Comparison of ENCODE assay signal across 9 mouse cellular contexts in genomic region chr13:55369531-55370114, GRCm38 (mm10). TPM values are rescaled to one million over a fixed set of nuclear protein-coding genes. Genes with fewer than 3 reads are reported as not detected.
DNase-seq lines count a peak whose midpoint lies in the region; ATAC-seq and TF ChIP-seq lines count a peak whose summit lies in the region.
"Had no signal": no experiment of that assay in that cellular context is flagged by ENCODE, and none has a peak within 500 bp of the region (broad histone marks: within the 10 kb centered on the region; RNA-seq: fewer than 3 reads in every experiment).

TSS of gene Rgs14 (plus strand) at chr13:55369732.

- TF ChIP-seq POLR2A in small intestine, adult 2 months (IDR thresholded peaks at IDR 0.05; ENCODE audit: low read depth, low read length): no peak; the same call in 1 of the 2 replicates

- H3K27ac ChIP-seq in heart, embryonic 11.5 days (ENCODE audit: low read depth, low read length): no peak within 1 kb of the TSS
- H3K27ac ChIP-seq in liver, postnatal 0 days (ENCODE audit: low read depth): peak within 1 kb of the TSS; percentile 78
- peak within 1 kb of the TSS; percentile 68 for H3K27ac ChIP-seq in small intestine, adult 2 months (ENCODE audit: insufficient read depth, low read depth, low read length)
- no peak within 1 kb of the TSS for H3K27ac ChIP-seq in midbrain, postnatal 0 days (ENCODE audit: low read depth, low read length)
- H3K27ac ChIP-seq: limb, embryonic 12.5 days had no signal

- 0 out of 2 replicates have a peak, but pooled peaks have one; percentile 3 for TF ChIP-seq CTCF in liver, postnatal 0 days (IDR thresholded peaks at IDR 0.05; ENCODE audit: low read depth)
- no peak for TF ChIP-seq CTCF in small intestine, adult 2 months (IDR thresholded peaks at IDR 0.05; ENCODE audit: extremely low read depth, insufficient read length, insufficient replicate concordance, low read depth, low read length)
- no peak for TF ChIP-seq CTCF in midbrain, postnatal 0 days (IDR thresholded peaks at IDR 0.05)

- no peak within 1 kb of the TSS; the same call in 1 of the 2 replicates for H3K4me2 ChIP-seq in heart, embryonic 11.5 days
- H3K4me2 ChIP-seq in liver, postnatal 0 days (ENCODE audit: low read depth, low read length): peak within 1 kb of the TSS; percentile 86
- no peak within 1 kb of the TSS for H3K4me2 ChIP-seq in midbrain, postnatal 0 days (ENCODE audit: low read depth, low read length, poor library complexity, severe bottlenecking)
- H3K4me2 ChIP-seq: limb, embryonic 12.5 days had no signal

- WGBS in heart, embryonic 11.5 days (ENCODE audit: insufficient replicate concordance): 52% methylated on average over 13 of the region's 13 CpGs
- 17% methylated on average over 13 of the region's 13 CpGs for WGBS in liver, postnatal 0 days (ENCODE audit: insufficient replicate concordance)
- 30% methylated on average over 13 of the region's 13 CpGs for WGBS in small intestine, adult 2 months
- 62% methylated on average over 13 of the region's 13 CpGs for whole genome bisulfite sequencing in midbrain, postnatal 0 days

- peak; percentile 96 for DNase-seq in heart, adult 11 months
- DNase-seq in c-Kit-positive CD71-negative TER-119-negative erythroid progenitor cells, embryonic 14.5 days (ENCODE audit: low read depth): peak; percentile 56
- peak; percentile 78 for DNase-seq in liver, postnatal 0 days
- DNase-seq in ovary, adult 18-20 months (ENCODE audit: low spot score): no peak
- no peak for DNase-seq in midbrain, postnatal 0 days (ENCODE audit: low spot score)

- no peaks in the 10 kb centered on the region for H3K4me1 ChIP-seq in heart, embryonic 11.5 days (ENCODE audit: control insufficient read depth, insufficient read depth, low read length)
- peaks cover 48% of the 10 kb centered on the region for H3K4me1 ChIP-seq in liver, postnatal 0 days (ENCODE audit: insufficient read depth)
- peaks cover 50% of the 10 kb centered on the region for H3K4me1 ChIP-seq in small intestine, adult 2 months (ENCODE audit: control insufficient read depth, insufficient read depth, insufficient read length, low read length)
- H3K4me1 ChIP-seq in midbrain, postnatal 0 days (ENCODE audit: insufficient read depth, low read length): no peaks in the 10 kb centered on the region
- H3K4me1 ChIP-seq: limb, embryonic 12.5 days had no signal

- H3K9ac ChIP-seq in heart, embryonic 11.5 days (ENCODE audit: low read depth, low read length): no peak within 1 kb of the TSS
- H3K9ac ChIP-seq in liver, postnatal 0 days (replicated peaks): peak within 1 kb of the TSS; percentile 68
- no peak within 1 kb of the TSS for H3K9ac ChIP-seq in midbrain, postnatal 0 days (replicated peaks; ENCODE audit: low read length, poor library complexity, severe bottlenecking)
- H3K9ac ChIP-seq: limb, embryonic 12.5 days had no signal

- no peaks in the 10 kb centered on the region for H3K36me3 ChIP-seq in heart, embryonic 11.5 days (ENCODE audit: control insufficient read depth, insufficient read depth, low read length)
- H3K36me3 ChIP-seq in liver, postnatal 0 days (replicated peaks; ENCODE audit: insufficient read depth, low read length): no peaks in the 10 kb centered on the region
- H3K36me3 ChIP-seq in small intestine, adult 2 months (ENCODE audit: control insufficient read depth, insufficient read depth, low read length): no peaks in the 10 kb centered on the region
- no peaks in the 10 kb centered on the region for H3K36me3 ChIP-seq in midbrain, postnatal 0 days (ENCODE audit: insufficient read depth, low read length)
- H3K36me3 ChIP-seq: limb, embryonic 12.5 days had no signal

- H3K9me3 ChIP-seq in heart, embryonic 11.5 days (replicated peaks; ENCODE audit: control insufficient read depth, low read length): no peaks in the 10 kb centered on the region
- H3K9me3 ChIP-seq in liver, postnatal 0 days (ENCODE audit: low read length): no peaks in the 10 kb centered on the region
- no peaks in the 10 kb centered on the region for H3K9me3 ChIP-seq in midbrain, postnatal 0 days (ENCODE audit: low read length)
- H3K9me3 ChIP-seq: limb, embryonic 12.5 days had no signal

- H3K4me3 ChIP-seq in heart, embryonic 11.5 days (ENCODE audit: low read depth, low read length): no peak within 1 kb of the TSS
- H3K4me3 ChIP-seq in liver, postnatal 0 days (ENCODE audit: low read depth, low read length): peak within 1 kb of the TSS; percentile 56
- H3K4me3 ChIP-seq in small intestine, adult 2 months (ENCODE audit: low read depth, low read length): peak within 1 kb of the TSS; percentile 65
- no peak within 1 kb of the TSS for H3K4me3 ChIP-seq in midbrain, postnatal 0 days (ENCODE audit: low read depth, low read length)
- H3K4me3 ChIP-seq: limb, embryonic 12.5 days had no signal

- no peak for ATAC-seq in heart, embryonic 11.5 days (replicated peaks; ENCODE audit: insufficient number of reproducible peaks, low FRiP score, low TSS enrichment)
- ATAC-seq in inflammation-experienced regulatory T-cells, adult 6 months: peak; percentile 97
- peak; percentile 85 for ATAC-seq in liver, postnatal 0 days
- no peak for ATAC-seq in midbrain, postnatal 0 days (ENCODE audit: low FRiP score)

- H3K27me3 ChIP-seq in heart, embryonic 11.5 days (ENCODE audit: control insufficient read depth, insufficient read depth, low read length): peaks cover 33% of the 10 kb centered on the region
- H3K27me3 ChIP-seq in liver, postnatal 0 days (ENCODE audit: insufficient read depth, low read length): no peaks in the 10 kb centered on the region
- no peaks in the 10 kb centered on the region for H3K27me3 ChIP-seq in small intestine, adult 2 months (ENCODE audit: control insufficient read depth, insufficient read depth, low read length)
- H3K27me3 ChIP-seq in midbrain, postnatal 0 days (ENCODE audit: insufficient read depth, low read length): 0 out of 2 replicates have a peak, but pooled peaks cover 6% of the 10 kb centered on the region

- TF ChIP-seq EP300 in liver, postnatal 0 days (IDR thresholded peaks at IDR 0.05; ENCODE audit: low read depth): no peak

RNA-seq across cellular contexts. Expression of gene Rgs14, which starts in this region (rescaled TPM):
- polyA plus RNA-seq in heart, embryonic 11.5 days (2014; fragmentation: Nextera tagmentation; extraction: Ambion mirVana): 0.15 and 0.31 TPM in 2 replicates
- 10 to 100 TPM; 61.5 to 73.9 (median 62.9) TPM for polyA plus RNA-seq in inflammation-experienced regulatory T-cells, adult 6 months (2017; shearing (Covaris generic))
- 2.8 and 3.1 TPM in 2 replicates for polyA plus RNA-seq in liver, postnatal 0 days (2015; fragmentation: Nextera tagmentation; extraction: Ambion mirVana)
- polyA plus RNA-seq in small intestine, adult 2 months (2012; rRNA removed): 5.9 and 14.6 TPM in 2 replicates
- 0.44 and 1.1 TPM in 2 replicates for total RNA-seq in midbrain, postnatal 0 days (2014; rRNA removed)
- polyA plus RNA-seq in midbrain, postnatal 0 days (2015; fragmentation: Nextera tagmentation; extraction: Ambion mirVana): 1.3 and 1.5 TPM in 2 replicates

Comparison
In these comparisons a context has a peak if more than half of its experiments do, and no peak if none do; other contexts are left out.
1. DNase-seq: peak in heart, adult 11 months (single experiment), c-Kit-positive CD71-negative TER-119-negative erythroid progenitor cells, embryonic 14.5 days (single experiment) and liver, postnatal 0 days (single experiment); none in ovary, adult 18-20 months (single experiment) and midbrain, postnatal 0 days (single experiment).
2. ATAC-seq: peak in inflammation-experienced regulatory T-cells, adult 6 months (single experiment) and liver, postnatal 0 days (single experiment); none in heart, embryonic 11.5 days (single experiment) and midbrain, postnatal 0 days (single experiment).
3. H3K27ac ChIP-seq: peak in liver, postnatal 0 days (single experiment) and small intestine, adult 2 months (single experiment); none in heart, embryonic 11.5 days (single experiment) and midbrain, postnatal 0 days (single experiment).
4. H3K4me3 ChIP-seq: peak in liver, postnatal 0 days (single experiment) and small intestine, adult 2 months (single experiment); none in heart, embryonic 11.5 days (single experiment) and midbrain, postnatal 0 days (single experiment).